Mouse (Mus musculus): ENCODE data around the gene H2afv. TPM values are rescaled to one million over a fixed set of nuclear protein-coding genes. Genes with fewer than 3 reads are reported as not detected.
A peak's percentile ranks its signal among the peaks of the same experiment; 100 is the strongest.

The H2afv gene
- total and polyA plus RNA-seq, 2 experiments, result 30.9 to 35.8 TPM

DNA sequence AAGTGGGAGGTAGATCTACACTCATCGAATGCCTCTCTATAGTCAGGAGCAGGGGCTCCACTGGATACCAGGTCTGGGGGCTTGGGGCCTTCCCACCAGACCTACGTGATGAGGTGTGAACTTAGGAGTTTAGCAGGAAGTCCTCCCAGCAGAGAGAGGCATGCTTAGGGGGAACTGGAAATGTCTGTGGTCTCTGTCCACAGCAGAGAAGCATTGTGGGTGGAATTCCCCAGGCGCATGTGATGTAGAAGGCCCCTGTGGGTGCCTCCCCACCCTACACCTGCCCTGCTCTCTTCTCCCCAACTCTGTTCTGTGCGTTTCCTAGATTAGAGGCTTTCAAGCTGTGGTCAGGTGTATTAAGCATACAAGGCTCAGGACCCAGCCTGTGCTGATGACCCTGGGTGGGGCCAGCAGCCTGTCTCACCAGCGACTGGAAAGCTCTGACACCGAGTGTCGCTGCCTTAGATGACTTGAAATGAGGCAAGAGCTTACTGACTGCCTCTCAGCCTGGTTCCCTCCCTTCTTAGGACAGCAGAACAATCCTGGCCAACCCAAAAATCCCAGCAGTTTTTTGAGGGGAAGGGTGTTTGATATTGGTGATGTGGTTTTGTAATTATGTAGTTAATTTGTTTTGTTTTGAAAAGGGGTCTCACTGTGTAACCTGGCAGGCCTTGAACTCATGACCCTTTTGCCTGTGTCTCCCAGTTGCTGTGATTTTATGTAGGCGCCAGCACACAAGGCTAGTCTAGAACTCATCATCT lies 52.5 kb downstream of the H2afv start:
- DNase-seq (ENCODE audit: extremely low read depth, low read depth, low spot score), result no peak
- Histone ChIP-seq H3K4me1 (ENCODE audit: control insufficient read depth, insufficient read depth, low read length) (peaks cover 11% of the 10 kb centered on the region), H3K27ac (replicated peaks; ENCODE audit: insufficient read depth, low read depth, low read length) (no peak overlapping the region), H3K79me2 (ENCODE audit: control insufficient read depth, insufficient read depth, low read length) (peaks cover 29% of the 10 kb centered on the region; the same call in 1 of the 2 replicates), H3K9ac (ENCODE audit: low read depth, low read length) (no peak overlapping the region), H3K36me3 (ENCODE audit: control insufficient read depth, insufficient read depth, low read length) (no peaks in the 10 kb centered on the region), H3K27me3 (ENCODE audit: control insufficient read depth, insufficient read depth, low read length) (no peaks in the 10 kb centered on the region), H3K4me3 (ENCODE audit: insufficient read depth, low read depth, low read length) (no peak overlapping the region)
- TF ChIP-seq POLR2A (IDR thresholded peaks at IDR 0.05; ENCODE audit: extremely low read depth, insufficient read depth, low read length), result no peak
- no peak for TF ChIP-seq CTCF (IDR thresholded peaks at IDR 0.05; ENCODE audit: low read depth, low read length)
- WGBS, result 79% methylated on average over 8 of the region's 8 CpGs

DNA sequence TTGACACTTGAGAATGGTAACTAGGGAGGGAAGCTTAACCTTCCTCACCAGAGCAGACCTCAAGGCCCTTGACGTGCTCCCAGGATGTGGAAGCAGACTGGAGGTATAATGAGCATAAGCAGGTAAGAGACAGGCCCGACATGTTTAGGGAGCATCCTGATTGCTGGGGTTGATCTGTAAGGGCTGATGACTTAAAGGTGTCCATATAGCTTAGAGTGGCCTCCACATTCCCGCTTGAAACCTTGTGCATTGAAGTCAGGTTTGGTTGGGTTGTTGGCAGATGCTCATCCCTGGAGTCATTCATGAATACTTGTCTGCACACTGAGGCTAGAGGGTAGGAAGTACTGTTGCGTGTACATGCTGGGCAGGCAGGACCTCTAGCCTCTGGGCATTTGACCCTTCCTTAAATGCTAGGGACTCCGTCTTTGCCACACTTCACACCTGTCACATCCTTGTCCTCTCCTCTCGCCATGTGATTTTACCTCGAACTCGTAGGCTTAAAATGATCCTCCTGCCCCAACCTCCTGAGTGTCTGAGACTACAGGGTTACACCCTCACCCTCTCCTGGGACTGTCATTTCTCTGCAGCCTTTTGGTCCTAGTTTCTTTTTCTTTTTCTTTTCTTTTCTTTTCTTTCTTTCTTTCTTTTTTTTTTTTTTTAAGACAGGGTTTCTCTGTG lies 53.7 kb downstream of the H2afv start:
- 90% methylated on average over 8 of the region's 8 CpGs for WGBS

DNA sequence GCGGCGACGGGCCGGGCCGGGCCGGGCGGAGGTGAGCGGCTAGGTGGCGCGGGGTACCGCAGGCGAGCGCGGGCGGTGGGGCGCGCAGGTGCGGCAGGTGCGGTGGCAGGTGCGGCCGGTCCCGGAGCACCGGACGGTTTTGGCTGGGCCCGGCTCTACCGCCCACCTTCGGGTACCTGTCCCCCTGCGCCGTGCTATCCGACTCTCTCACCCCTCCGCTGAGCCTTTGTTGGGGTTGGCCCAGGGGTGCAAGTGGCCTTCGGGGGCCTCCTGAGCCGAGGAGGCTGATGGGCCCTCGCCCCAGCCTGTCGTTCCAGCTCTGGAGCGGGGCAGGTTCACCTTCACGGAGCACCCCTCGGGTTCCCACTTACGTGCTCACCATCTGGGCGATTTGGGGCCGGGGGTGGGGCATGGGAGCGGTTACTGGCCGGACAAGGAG lies 54.7 kb downstream of the H2afv start:
- no peak for DNase-seq (ENCODE audit: extremely low read depth, low read depth, low spot score)
- peaks cover 11% of the 10 kb centered on the region for H3K4me1 ChIP-seq (ENCODE audit: control insufficient read depth, insufficient read depth, low read length)
- H3K27ac ChIP-seq (replicated peaks; ENCODE audit: insufficient read depth, low read depth, low read length), result peak overlapping the region; percentile 61
- peak overlapping the region; percentile 96 for H3K9ac ChIP-seq (ENCODE audit: low read depth, low read length)
- H3K79me2 ChIP-seq (ENCODE audit: control insufficient read depth, insufficient read depth, low read length), result peaks cover 29% of the 10 kb centered on the region; the same call in 1 of the 2 replicates
- no peaks in the 10 kb centered on the region for H3K36me3 ChIP-seq (ENCODE audit: control insufficient read depth, insufficient read depth, low read length)
- H3K4me3 ChIP-seq (ENCODE audit: insufficient read depth, low read depth, low read length), result peak overlapping the region; percentile 99
- no peaks in the 10 kb centered on the region for H3K27me3 ChIP-seq (ENCODE audit: control insufficient read depth, insufficient read depth, low read length)
- 1% methylated on average over 34 of the region's 43 CpGs for WGBS
- TF ChIP-seq POLR2A (IDR thresholded peaks at IDR 0.05; ENCODE audit: extremely low read depth, insufficient read depth, low read length) (no peak), CTCF (IDR thresholded peaks at IDR 0.05; ENCODE audit: low read depth, low read length) (no peak)

More for the DNA sequence above, 53.7 kb downstream of the H2afv start:
- Histone ChIP-seq H3K4me1 (ENCODE audit: control insufficient read depth, insufficient read depth, low read length) (peaks cover 11% of the 10 kb centered on the region), H3K9ac (ENCODE audit: low read depth, low read length) (peak overlapping the region; percentile 23; the same call in 1 of the 2 replicates), H3K36me3 (ENCODE audit: control insufficient read depth, insufficient read depth, low read length) (no peaks in the 10 kb centered on the region), H3K79me2 (ENCODE audit: control insufficient read depth, insufficient read depth, low read length) (peaks cover 29% of the 10 kb centered on the region; the same call in 1 of the 2 replicates), H3K27me3 (ENCODE audit: control insufficient read depth, insufficient read depth, low read length) (no peaks in the 10 kb centered on the region), H3K4me3 (ENCODE audit: insufficient read depth, low read depth, low read length) (no peak overlapping the region), H3K27ac (replicated peaks; ENCODE audit: insufficient read depth, low read depth, low read length) (no peak overlapping the region)
- TF ChIP-seq POLR2A (IDR thresholded peaks at IDR 0.05; ENCODE audit: extremely low read depth, insufficient read depth, low read length), result no peak
- no peak for TF ChIP-seq CTCF (IDR thresholded peaks at IDR 0.05; ENCODE audit: low read depth, low read length)
- no peak for DNase-seq (ENCODE audit: extremely low read depth, low read depth, low spot score)

GRCm38 (mm10) chr11:6388726-6389413 lies 55.4 kb downstream of the H2afv start, which contains the start of gene Zmiz2:
Gene Zmiz2 (plus strand): TSS chr11:6389074.
- Histone ChIP-seq H3K27me3 (ENCODE audit: control insufficient read depth, insufficient read depth, low read length) (no peaks in the 10 kb centered on the region), H3K9ac (ENCODE audit: low read depth, low read length) (peak within 1 kb of the TSS; percentile 96), H3K36me3 (ENCODE audit: control insufficient read depth, insufficient read depth, low read length) (no peaks in the 10 kb centered on the region), H3K27ac (replicated peaks; ENCODE audit: insufficient read depth, low read depth, low read length) (peak within 1 kb of the TSS; percentile 90), H3K4me3 (ENCODE audit: insufficient read depth, low read depth, low read length) (peak within 1 kb of the TSS; percentile 99), H3K79me2 (ENCODE audit: control insufficient read depth, insufficient read depth, low read length) (peaks cover 26% of the 10 kb centered on the region; the same call in 1 of the 2 replicates), H3K4me1 (ENCODE audit: control insufficient read depth, insufficient read depth, low read length) (peaks cover 11% of the 10 kb centered on the region)
- DNase-seq (ENCODE audit: extremely low read depth, low read depth, low spot score), result peak; percentile 76
- 6% methylated on average over 60 of the region's 60 CpGs for WGBS
- TF ChIP-seq POLR2A (IDR thresholded peaks at IDR 0.05; ENCODE audit: extremely low read depth, insufficient read depth, low read length) (peak; percentile 66), CTCF (IDR thresholded peaks at IDR 0.05; ENCODE audit: low read depth, low read length) (no peak)

DNA sequence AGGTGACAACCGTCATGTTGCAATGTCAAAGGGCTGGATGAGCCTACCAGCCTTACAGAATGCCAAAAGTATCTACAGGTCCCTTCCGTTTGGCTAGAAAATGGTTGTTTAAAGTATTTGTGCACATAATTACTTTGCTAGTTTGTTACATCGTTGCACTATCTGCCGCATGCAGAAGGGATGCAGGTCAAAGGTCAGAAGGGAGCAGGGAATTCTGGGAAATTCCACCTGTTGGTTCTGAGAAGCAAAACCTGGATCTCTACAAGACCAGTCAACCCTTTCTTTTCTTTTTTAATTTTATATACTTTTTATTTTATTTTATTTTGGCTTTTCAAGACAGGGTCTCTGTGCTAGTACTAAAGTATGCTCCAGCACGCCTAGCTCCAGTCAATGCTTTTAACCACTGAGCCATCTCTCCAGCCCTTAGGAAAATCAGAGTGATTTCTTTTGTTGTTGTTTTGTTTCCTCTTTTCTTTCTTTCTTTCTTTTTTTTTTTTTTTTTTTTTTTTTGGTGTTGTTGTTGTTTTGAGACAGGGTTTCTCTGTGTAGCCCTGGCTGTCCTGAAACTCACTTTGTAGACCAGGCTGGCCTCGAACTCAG lies 56.0 kb downstream of the H2afv start:
- no peak overlapping the region for H3K9ac ChIP-seq (ENCODE audit: low read depth, low read length)
- TF ChIP-seq POLR2A (IDR thresholded peaks at IDR 0.05; ENCODE audit: extremely low read depth, insufficient read depth, low read length) (no peak), CTCF (IDR thresholded peaks at IDR 0.05; ENCODE audit: low read depth, low read length) (no peak)
- H3K36me3 ChIP-seq (ENCODE audit: control insufficient read depth, insufficient read depth, low read length), result no peaks in the 10 kb centered on the region
- no peak overlapping the region for H3K4me3 ChIP-seq (ENCODE audit: insufficient read depth, low read depth, low read length)
- H3K27ac ChIP-seq (replicated peaks; ENCODE audit: insufficient read depth, low read depth, low read length), result peak overlapping the region; percentile 47
- no peak for DNase-seq (ENCODE audit: extremely low read depth, low read depth, low spot score)
- H3K27me3 ChIP-seq (ENCODE audit: control insufficient read depth, insufficient read depth, low read length), result no peaks in the 10 kb centered on the region
- peaks cover 24% of the 10 kb centered on the region; the same call in 1 of the 2 replicates for H3K79me2 ChIP-seq (ENCODE audit: control insufficient read depth, insufficient read depth, low read length)
- peaks cover 11% of the 10 kb centered on the region for H3K4me1 ChIP-seq (ENCODE audit: control insufficient read depth, insufficient read depth, low read length)
- WGBS, result 87% methylated on average over 6 of the region's 6 CpGs

Data from liver, adult 2 months (tissue).